Mouse (Mus musculus) right cerebral cortex, adult 18-20 months (tissue): ENCODE measurements around the gene Ndufaf7.

Experiments used
- DNase-seq: peaks from one replicate; pipeline ENCODE4 v3.0.0; 2022; ENCODE audit warnings: mixed read lengths

Ndufaf7 gene

DNA sequence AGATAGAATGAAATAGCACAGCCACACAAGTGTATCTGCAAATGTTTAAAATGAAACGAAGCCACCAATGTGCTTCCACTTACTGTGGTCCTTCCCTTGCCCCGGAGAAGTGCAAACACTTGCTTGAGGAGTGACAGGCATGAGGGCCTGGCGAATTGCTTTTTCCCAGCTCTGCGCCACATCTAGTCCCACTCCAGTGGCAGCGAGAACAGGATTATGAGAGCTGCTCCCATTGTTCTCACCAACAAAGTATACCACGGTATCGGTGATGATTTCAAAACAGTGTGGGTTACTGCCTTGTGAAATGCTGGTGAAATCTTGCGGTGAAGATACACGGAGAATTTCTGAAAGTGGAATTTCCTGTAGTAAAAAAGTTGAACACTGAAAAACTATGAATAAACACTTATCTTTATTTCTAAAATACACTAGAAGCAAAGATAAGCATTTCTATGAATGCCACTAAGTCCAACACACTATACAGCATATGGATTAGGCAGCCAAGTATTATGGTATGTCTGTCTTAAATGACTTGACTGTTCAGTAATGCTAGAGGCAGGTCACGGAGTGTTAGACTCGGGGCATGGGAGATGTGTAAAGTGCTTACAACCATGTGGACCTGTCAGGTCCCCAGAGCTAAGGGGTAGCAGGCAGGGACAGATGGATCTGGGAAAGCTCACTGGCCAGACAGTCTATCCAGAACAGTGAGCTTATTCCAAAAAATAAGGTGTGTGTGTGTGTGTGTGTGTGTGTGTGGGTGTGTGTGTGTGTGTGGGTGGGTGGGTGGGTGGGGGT, 29.4 kb downstream of the Ndufaf7 start:
- no peak for DNase-seq

- no peak for DNase-seq
These were observed 31.6 kb downstream of the Ndufaf7 start for GRCm38 (mm10) chr17:78968500-78968899.

DNA sequence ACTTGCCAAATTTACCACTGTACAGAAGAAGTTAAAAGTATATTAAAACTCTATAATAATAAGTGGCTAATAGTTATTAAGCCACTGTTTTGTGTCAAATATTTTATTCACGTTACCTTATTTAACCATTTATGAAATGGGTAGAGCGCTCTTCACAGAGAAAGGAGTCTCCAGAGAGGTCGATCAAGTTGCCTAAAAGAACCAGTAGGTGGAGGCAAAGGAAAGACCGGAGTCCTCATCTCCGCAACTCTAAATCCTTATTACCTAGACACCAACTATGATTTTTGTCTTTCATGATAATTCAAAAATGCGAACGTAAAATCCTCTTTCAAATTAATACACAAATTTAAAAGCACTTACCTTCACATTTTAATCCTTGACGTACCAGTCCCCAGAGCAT, 46.2 kb downstream of the Ndufaf7 start:
- no peak for DNase-seq

DNA sequence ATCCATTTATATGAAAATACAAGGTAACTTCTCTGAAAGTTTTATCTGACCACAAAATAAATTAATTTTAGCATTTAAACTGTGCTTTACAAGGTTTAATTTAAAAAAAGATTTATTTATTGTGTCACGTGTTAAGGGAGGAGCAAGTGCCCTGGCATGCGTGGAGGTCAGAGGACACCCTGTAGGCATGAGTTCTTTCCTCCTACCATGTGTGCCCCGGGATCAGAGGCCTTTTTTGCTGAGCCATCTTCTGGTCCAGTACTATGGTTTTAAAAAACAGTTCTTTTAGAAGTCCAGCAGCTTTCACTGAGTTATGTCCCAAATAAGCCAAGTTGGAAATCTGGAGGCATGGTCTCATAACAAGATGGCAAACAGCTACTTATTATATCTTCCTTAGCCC, 46.8 kb downstream of the Ndufaf7 start:
- no peak for DNase-seq

DNA sequence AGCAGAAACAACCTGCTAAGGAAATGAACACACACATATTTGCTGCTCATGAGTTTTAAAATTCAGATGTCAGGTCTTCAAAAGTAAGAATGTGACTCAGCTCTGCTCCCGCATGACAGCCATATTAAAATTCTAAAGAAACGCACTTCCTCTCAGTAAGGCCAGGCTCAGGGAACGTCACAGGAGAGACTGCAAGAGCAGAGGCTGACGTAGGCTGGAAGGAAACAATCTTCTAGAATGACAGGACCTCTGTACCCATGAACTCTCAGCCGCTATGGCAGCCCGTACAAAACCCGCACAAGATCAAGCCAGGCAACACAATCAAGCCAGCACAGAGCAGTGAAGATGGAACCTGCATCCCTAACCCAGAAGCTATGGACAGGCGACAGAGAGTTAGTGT, 52.1 kb downstream of the Ndufaf7 start:
- DNase-seq, result no peak

- DNase-seq, result no peak
These were observed 54.6 kb downstream of the Ndufaf7 start for GRCm38 (mm10) chr17:78991549-78991948.

GRCm38 (mm10) chr17:78992303-78993027, 55.5 kb downstream of the Ndufaf7 start:
- DNase-seq, result no peak

- no peak for DNase-seq
These were observed 56.7 kb downstream of the Ndufaf7 start for GRCm38 (mm10) chr17:78993670-78994069.

GRCm38 (mm10) chr17:78994382-78994781, 57.4 kb downstream of the Ndufaf7 start:
- no peak for DNase-seq

- no peak for DNase-seq
These were observed 58.2 kb downstream of the Ndufaf7 start for GRCm38 (mm10) chr17:78994931-78995820.
